Comparison of ENCODE assay signal across 25 mouse cellular contexts in genomic region chr12:86168712-86169111, GRCm38 (mm10).
A peak's percentile ranks its signal among the peaks of the same experiment; 100 is the strongest.
DNase-seq lines count a peak whose midpoint lies in the region; ATAC-seq and TF ChIP-seq lines count a peak whose summit lies in the region.
"Had no signal": no experiment of that assay in that cellular context is flagged by ENCODE, and none has a peak within 500 bp of the region (broad histone marks: within the 10 kb centered on the region; RNA-seq: fewer than 3 reads in every experiment).

No protein-coding gene starts in this region.

- H3K9me3 ChIP-seq in forebrain, postnatal 0 days (ENCODE audit: low read length): no peaks in the 10 kb centered on the region
- H3K9me3 ChIP-seq in forebrain, embryonic 15.5 days: no peaks in the 10 kb centered on the region
- no peaks in the 10 kb centered on the region for H3K9me3 ChIP-seq in midbrain, embryonic 11.5 days (ENCODE audit: control insufficient read depth, low read length)
- no peaks in the 10 kb centered on the region for H3K9me3 ChIP-seq in midbrain, embryonic 16.5 days (replicated peaks; ENCODE audit: control insufficient read depth, low read length, poor library complexity, severe bottlenecking)
- no peaks in the 10 kb centered on the region for H3K9me3 ChIP-seq in limb, embryonic 11.5 days (ENCODE audit: control insufficient read depth, low read length)
- H3K9me3 ChIP-seq: heart, embryonic 12.5 days; hindbrain, embryonic 12.5 days; kidney, embryonic 15.5 days; liver, embryonic 12.5 days; megakaryocyte, embryonic 14.5 days; neural tube, embryonic 13.5 days had no signal

- no peaks in the 10 kb centered on the region for H3K36me3 ChIP-seq in forebrain, postnatal 0 days (ENCODE audit: insufficient read depth)
- no peaks in the 10 kb centered on the region for H3K36me3 ChIP-seq in forebrain, embryonic 15.5 days
- no peaks in the 10 kb centered on the region for H3K36me3 ChIP-seq in midbrain, embryonic 11.5 days (ENCODE audit: control insufficient read depth, insufficient read depth, low read length)
- H3K36me3 ChIP-seq in midbrain, embryonic 16.5 days (ENCODE audit: control insufficient read depth, insufficient read depth, low read length): no peaks in the 10 kb centered on the region
- H3K36me3 ChIP-seq in limb, embryonic 11.5 days (ENCODE audit: control insufficient read depth, insufficient read depth, low read length): no peaks in the 10 kb centered on the region
- H3K36me3 ChIP-seq: heart, embryonic 12.5 days; hindbrain, embryonic 12.5 days; kidney, embryonic 15.5 days; liver, embryonic 12.5 days; neural tube, embryonic 13.5 days had no signal

- ATAC-seq in forebrain, postnatal 0 days: peak; percentile 47; the same call in 1 of the 2 replicates
- ATAC-seq in forebrain, embryonic 15.5 days (replicated peaks): no peak
- ATAC-seq in midbrain, embryonic 11.5 days (ENCODE audit: low FRiP score): no peak
- no peak for ATAC-seq in midbrain, embryonic 16.5 days
- ATAC-seq in limb, embryonic 11.5 days (ENCODE audit: insufficient number of reproducible peaks, low FRiP score, low TSS enrichment, low read depth): no peak
- ATAC-seq: liver, embryonic 12.5 days; liver, postnatal 0 days; lung, postnatal 0 days had no signal

- H3K4me3 ChIP-seq in forebrain, postnatal 0 days (ENCODE audit: low read depth, low read length): no peak overlapping the region
- no peak overlapping the region for H3K4me3 ChIP-seq in forebrain, embryonic 15.5 days
- no peak overlapping the region for H3K4me3 ChIP-seq in midbrain, embryonic 11.5 days (ENCODE audit: low read depth, low read length)
- no peak overlapping the region for H3K4me3 ChIP-seq in midbrain, embryonic 16.5 days (ENCODE audit: low read depth, low read length)
- H3K4me3 ChIP-seq in limb, embryonic 11.5 days (ENCODE audit: low read depth, low read length): no peak overlapping the region
- H3K4me3 ChIP-seq in lung, adult 2 months (replicated peaks; ENCODE audit: extremely low read depth, low read depth, low read length): no peak overlapping the region
- H3K4me3 ChIP-seq: heart, embryonic 12.5 days; hindbrain, embryonic 12.5 days; kidney, embryonic 15.5 days; liver, embryonic 12.5 days; megakaryocyte, embryonic 14.5 days; neural tube, embryonic 13.5 days had no signal

- H3K4me2 ChIP-seq in forebrain, postnatal 0 days (ENCODE audit: low read depth): no peak overlapping the region
- no peak overlapping the region for H3K4me2 ChIP-seq in forebrain, embryonic 15.5 days (replicated peaks)
- H3K4me2 ChIP-seq in midbrain, embryonic 11.5 days: no peak overlapping the region
- H3K4me2 ChIP-seq in midbrain, embryonic 16.5 days (ENCODE audit: low read length): no peak overlapping the region
- no peak overlapping the region for H3K4me2 ChIP-seq in limb, embryonic 11.5 days (ENCODE audit: low read depth, severe bottlenecking)
- H3K4me2 ChIP-seq: heart, embryonic 12.5 days; hindbrain, embryonic 12.5 days; kidney, embryonic 15.5 days; liver, embryonic 12.5 days; neural tube, embryonic 13.5 days had no signal

- H3K4me1 ChIP-seq in forebrain, postnatal 0 days (ENCODE audit: insufficient read depth): no peaks in the 10 kb centered on the region
- H3K4me1 ChIP-seq in forebrain, embryonic 15.5 days: peaks cover 19% of the 10 kb centered on the region
- H3K4me1 ChIP-seq in midbrain, embryonic 11.5 days (ENCODE audit: control insufficient read depth, insufficient read depth, low read length): peaks cover 26% of the 10 kb centered on the region
- peaks cover 7% of the 10 kb centered on the region; the same call in 1 of the 2 replicates for H3K4me1 ChIP-seq in midbrain, embryonic 16.5 days (ENCODE audit: control insufficient read depth, insufficient read depth, low read length)
- H3K4me1 ChIP-seq in limb, embryonic 11.5 days (ENCODE audit: control insufficient read depth, insufficient read depth, low read length): peaks cover 31% of the 10 kb centered on the region
- H3K4me1 ChIP-seq in lung, adult 2 months (ENCODE audit: control insufficient read depth, insufficient read depth, low read length): no peaks in the 10 kb centered on the region
- H3K4me1 ChIP-seq: kidney, embryonic 15.5 days; liver, embryonic 12.5 days had no signal

- no peak for DNase-seq in forebrain, postnatal 0 days
- peak; percentile 27 to 34 for DNase-seq in heart, adult 9 months (ENCODE audit: low spot score in 2 of 2)
- DNase-seq in heart, postnatal 25 days (ENCODE audit: low spot score): no peak
- DNase-seq in midbrain, embryonic 11.5 days (ENCODE audit: low spot score, missing footprints): peak; percentile 19
- DNase-seq in limb, embryonic 11.5 days (ENCODE audit: low spot score): peak; percentile 45
- DNase-seq in lung, adult 2 months: no peak
- DNase-seq: adrenal gland, postnatal 36 days; cerebellum, adult 18-20 months; cerebellum, postnatal 10 days; kidney, adult 18-20 months; kidney, postnatal 25 days; liver, postnatal 0 days; lung, postnatal 4 days; right cerebral cortex, postnatal 4 days; thymus, adult 2 months; thymus, postnatal 36 days had no signal

- TF ChIP-seq POLR2A in lung, adult 2 months (IDR thresholded peaks at IDR 0.05; ENCODE audit: borderline replicate concordance, extremely low read depth, low read depth, low read length): no peak

- 14% methylated on average over 1 of the region's 1 CpGs for WGBS in forebrain, postnatal 0 days
- 11% methylated on average over 1 of the region's 1 CpGs for WGBS in forebrain, embryonic 15.5 days
- WGBS in midbrain, embryonic 11.5 days: 24% methylated on average over 1 of the region's 1 CpGs
- 18% methylated on average over 1 of the region's 1 CpGs for WGBS in midbrain, embryonic 16.5 days
- WGBS in limb, embryonic 11.5 days: 19% methylated on average over 1 of the region's 1 CpGs
- WGBS in lung, adult 2 months: 32% methylated on average over 1 of the region's 1 CpGs

- H3K27me3 ChIP-seq in forebrain, postnatal 0 days (ENCODE audit: insufficient read depth, low read length): no peaks in the 10 kb centered on the region
- no peaks in the 10 kb centered on the region for H3K27me3 ChIP-seq in forebrain, embryonic 15.5 days
- H3K27me3 ChIP-seq in midbrain, embryonic 11.5 days (ENCODE audit: control insufficient read depth, insufficient read depth, low read length): no peaks in the 10 kb centered on the region
- no peaks in the 10 kb centered on the region for H3K27me3 ChIP-seq in midbrain, embryonic 16.5 days (ENCODE audit: control insufficient read depth, insufficient read depth, low read depth, low read length)
- no peaks in the 10 kb centered on the region for H3K27me3 ChIP-seq in limb, embryonic 11.5 days (ENCODE audit: control insufficient read depth, insufficient read depth, low read length)
- H3K27me3 ChIP-seq: heart, embryonic 12.5 days; kidney, embryonic 15.5 days had no signal

- no peak overlapping the region for H3K27ac ChIP-seq in forebrain, postnatal 0 days (ENCODE audit: low read depth, low read length)
- no peak overlapping the region for H3K27ac ChIP-seq in forebrain, embryonic 15.5 days (replicated peaks)
- H3K27ac ChIP-seq in midbrain, embryonic 11.5 days (ENCODE audit: low read depth, low read length): no peak overlapping the region
- H3K27ac ChIP-seq in midbrain, embryonic 16.5 days (ENCODE audit: low read length): no peak overlapping the region
- H3K27ac ChIP-seq in limb, embryonic 11.5 days (replicated peaks; ENCODE audit: low read depth, low read length): no peak overlapping the region; the same call in 1 of the 2 replicates
- H3K27ac ChIP-seq: hindbrain, embryonic 12.5 days; kidney, embryonic 15.5 days; liver, embryonic 12.5 days; neural tube, embryonic 13.5 days had no signal

- TF ChIP-seq CTCF in forebrain, postnatal 0 days (IDR thresholded peaks at IDR 0.05; ENCODE audit: low read depth): no peak
- TF ChIP-seq CTCF in lung, adult 2 months (IDR thresholded peaks at IDR 0.05; ENCODE audit: insufficient read depth, low read length): no peak

- intact Hi-C loops in heart, postnatal 25 days (cut with DNase I): no loop called here

- H3K9ac ChIP-seq in forebrain, postnatal 0 days: no peak overlapping the region
- no peak overlapping the region for H3K9ac ChIP-seq in forebrain, embryonic 15.5 days (replicated peaks)
- no peak overlapping the region for H3K9ac ChIP-seq in midbrain, embryonic 11.5 days (ENCODE audit: low read length)
- no peak overlapping the region for H3K9ac ChIP-seq in midbrain, embryonic 16.5 days (ENCODE audit: low read depth, low read length)
- no peak overlapping the region for H3K9ac ChIP-seq in limb, embryonic 11.5 days (ENCODE audit: low read length)
- H3K9ac ChIP-seq: heart, embryonic 12.5 days; hindbrain, embryonic 12.5 days; kidney, embryonic 15.5 days; liver, embryonic 12.5 days; liver, postnatal 0 days; neural tube, embryonic 13.5 days had no signal

Comparison
In these comparisons a context has a peak if more than half of its experiments do, and no peak if none do; other contexts are left out.
1. DNase-seq: peak in heart, adult 9 months (2 of 2), midbrain, embryonic 11.5 days (single experiment) and limb, embryonic 11.5 days (single experiment); none in forebrain, postnatal 0 days (single experiment), heart, postnatal 25 days (single experiment) and lung, adult 2 months (single experiment).